Mouse (Mus musculus): ENCODE measurements around the gene Clip4. TPM values are rescaled to one million over a fixed set of nuclear protein-coding genes. Genes with fewer than 3 reads are reported as not detected.

Gene Clip4
- total and polyA plus RNA-seq, 2 experiments from 2014 or later, result 15.8 to 16.9 TPM

DNA sequence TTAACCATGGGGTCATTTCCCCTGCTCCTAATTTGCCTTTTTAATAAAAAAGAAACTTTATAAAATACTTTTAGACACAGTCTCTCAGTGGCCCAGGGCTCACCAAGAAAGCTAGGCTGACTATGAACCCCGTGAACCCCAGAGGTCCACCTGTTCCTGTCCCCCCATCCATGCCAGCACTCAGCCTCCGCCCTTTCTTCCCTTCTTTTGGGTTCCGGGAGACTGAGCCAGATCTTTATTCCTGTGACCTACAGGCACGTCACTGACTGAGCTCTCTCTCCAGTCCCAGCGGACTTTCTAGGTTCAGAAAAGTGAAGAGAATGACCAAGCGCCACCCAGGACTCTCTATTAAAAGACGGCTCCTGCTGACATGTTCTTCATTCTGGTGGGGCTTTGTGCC is 107.2 kb downstream of the Clip4 start:
- Histone ChIP-seq H3K9ac (replicated peaks; ENCODE audit: low read length, poor library complexity, severe bottlenecking) (no peak overlapping the region), H3K27me3 (ENCODE audit: insufficient read depth, low read length) (no peaks in the 10 kb centered on the region), H3K9me3 (ENCODE audit: low read length) (no peaks in the 10 kb centered on the region), H3K4me3 (ENCODE audit: low read depth, low read length) (no peak overlapping the region), H3K27ac (ENCODE audit: low read depth, low read length) (no peak overlapping the region), H3K36me3 (ENCODE audit: insufficient read depth, low read length) (no peaks in the 10 kb centered on the region), H3K4me2 (ENCODE audit: low read depth, low read length, poor library complexity, severe bottlenecking) (no peak overlapping the region), H3K4me1 (ENCODE audit: insufficient read depth, low read length) (no peaks in the 10 kb centered on the region)
- WGBS, result 71% methylated on average over 7 of the region's 7 CpGs
- no peak for DNase-seq (ENCODE audit: low spot score)
- TF ChIP-seq CTCF (IDR thresholded peaks at IDR 0.05), result no peak
- no peak for ATAC-seq (ENCODE audit: low FRiP score)

DNA sequence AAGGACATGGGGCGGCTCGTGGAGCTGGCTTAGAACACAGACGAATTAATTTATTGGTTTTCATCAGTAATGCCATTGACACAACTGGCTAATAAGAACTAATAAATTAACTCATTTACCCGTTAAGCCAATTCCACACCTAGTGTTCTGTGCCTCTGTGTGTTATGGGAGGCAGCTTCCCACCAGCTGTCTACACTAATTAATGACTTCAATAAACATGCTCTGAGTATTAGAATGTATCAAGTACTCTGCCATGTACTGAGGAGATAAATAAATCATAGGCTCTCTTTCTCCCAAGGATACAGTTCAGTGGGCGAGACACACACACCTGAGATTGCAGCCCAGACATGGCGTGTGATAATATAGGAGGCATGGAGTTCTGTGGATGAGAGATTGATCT is 113.1 kb downstream of the Clip4 start:
- TF ChIP-seq CTCF (IDR thresholded peaks at IDR 0.05), result no peak
- Histone ChIP-seq H3K9me3 (ENCODE audit: low read length) (no peaks in the 10 kb centered on the region), H3K4me2 (ENCODE audit: low read depth, low read length, poor library complexity, severe bottlenecking) (no peak overlapping the region), H3K27me3 (ENCODE audit: insufficient read depth, low read length) (no peaks in the 10 kb centered on the region), H3K9ac (replicated peaks; ENCODE audit: low read length, poor library complexity, severe bottlenecking) (no peak overlapping the region), H3K4me1 (ENCODE audit: insufficient read depth, low read length) (no peaks in the 10 kb centered on the region), H3K27ac (ENCODE audit: low read depth, low read length) (no peak overlapping the region), H3K4me3 (ENCODE audit: low read depth, low read length) (no peak overlapping the region), H3K36me3 (ENCODE audit: insufficient read depth, low read length) (no peaks in the 10 kb centered on the region)
- DNase-seq (ENCODE audit: low spot score) (no peak), ATAC-seq (ENCODE audit: low FRiP score) (no peak)
- 88% methylated on average over 6 of the region's 6 CpGs for WGBS

DNA sequence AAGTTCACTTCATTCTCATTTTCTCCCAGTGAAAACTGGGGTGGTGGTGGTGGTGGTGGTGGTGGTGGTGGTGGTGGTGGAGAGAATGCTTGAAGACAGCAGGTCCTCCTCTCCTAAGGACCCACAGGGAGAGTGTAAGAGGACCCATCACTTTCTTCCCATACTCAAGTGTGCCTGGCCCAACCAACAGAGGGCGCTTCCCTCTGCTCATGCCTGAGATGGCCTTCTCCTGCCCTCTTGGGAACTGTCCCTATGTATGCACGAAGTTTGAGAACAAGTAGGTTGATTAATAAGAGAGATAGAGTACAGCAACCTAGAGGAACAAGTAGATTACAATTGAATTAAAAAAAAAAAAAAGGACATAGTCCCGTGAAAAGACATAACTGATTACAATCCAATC is 140.8 kb downstream of the Clip4 start:
- DNase-seq (ENCODE audit: low spot score) (no peak), ATAC-seq (ENCODE audit: low FRiP score) (no peak)
- TF ChIP-seq CTCF (IDR thresholded peaks at IDR 0.05), result peak; percentile 59
- WGBS, result 32% methylated on average over 3 of the region's 3 CpGs
- Histone ChIP-seq H3K9ac (replicated peaks; ENCODE audit: low read length, poor library complexity, severe bottlenecking) (no peak overlapping the region), H3K4me3 (ENCODE audit: low read depth, low read length) (no peak overlapping the region), H3K27ac (ENCODE audit: low read depth, low read length) (no peak overlapping the region), H3K36me3 (ENCODE audit: insufficient read depth, low read length) (no peaks in the 10 kb centered on the region), H3K9me3 (ENCODE audit: low read length) (no peaks in the 10 kb centered on the region), H3K27me3 (ENCODE audit: insufficient read depth, low read length) (no peaks in the 10 kb centered on the region), H3K4me1 (ENCODE audit: insufficient read depth, low read length) (no peaks in the 10 kb centered on the region), H3K4me2 (ENCODE audit: low read depth, low read length, poor library complexity, severe bottlenecking) (no peak overlapping the region)

DNA sequence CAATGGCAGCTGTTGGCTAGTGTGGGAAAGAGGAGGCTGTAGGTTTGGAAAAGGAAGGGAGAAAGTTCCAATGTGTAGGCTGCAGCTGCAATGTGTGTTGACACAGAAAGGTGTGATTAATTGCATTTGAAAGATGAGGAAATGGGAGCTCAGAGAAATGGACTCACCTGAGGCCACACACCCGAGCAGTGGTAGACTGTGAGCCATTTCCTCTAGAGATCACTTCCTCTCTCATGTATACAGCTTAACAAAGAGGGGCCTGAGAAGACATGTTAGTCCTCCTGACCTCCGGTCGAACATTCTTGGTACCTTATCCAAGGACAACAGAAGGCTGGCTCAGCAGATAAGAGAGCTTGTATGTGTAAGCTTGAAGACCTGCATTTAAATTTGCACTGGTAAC is 144.9 kb downstream of the Clip4 start:
- Histone ChIP-seq H3K9ac (replicated peaks; ENCODE audit: low read length, poor library complexity, severe bottlenecking) (no peak overlapping the region), H3K9me3 (ENCODE audit: low read length) (no peaks in the 10 kb centered on the region), H3K4me2 (ENCODE audit: low read depth, low read length, poor library complexity, severe bottlenecking) (no peak overlapping the region), H3K36me3 (ENCODE audit: insufficient read depth, low read length) (no peaks in the 10 kb centered on the region; the same call in 1 of the 2 replicates), H3K27ac (ENCODE audit: low read depth, low read length) (no peak overlapping the region), H3K4me3 (ENCODE audit: low read depth, low read length) (no peak overlapping the region), H3K27me3 (ENCODE audit: insufficient read depth, low read length) (no peaks in the 10 kb centered on the region), H3K4me1 (ENCODE audit: insufficient read depth, low read length) (no peaks in the 10 kb centered on the region)
- DNase-seq (ENCODE audit: low spot score) (no peak), ATAC-seq (ENCODE audit: low FRiP score) (no peak)
- WGBS, result 86% methylated on average over 3 of the region's 3 CpGs
- no peak for TF ChIP-seq CTCF (IDR thresholded peaks at IDR 0.05)

Other genes with a start within 250 kb of the Clip4 start
- gene Ndc80, start 241.6 kb upstream of the Clip4 start, total RNA-seq (2014; rRNA removed), result 0.44 and 0.80 TPM in 2 replicates
- 2.8 and 3.3 TPM in 2 replicates for gene Ndc80, start 241.6 kb upstream of the Clip4 start, polyA plus RNA-seq (2015; fragmentation: Nextera tagmentation; extraction: Ambion mirVana)
- gene Spdya, start 216.4 kb upstream of the Clip4 start, total RNA-seq (2014; rRNA removed), result 0.71 and 0.85 TPM in 2 replicates
- gene Spdya, start 216.4 kb upstream of the Clip4 start, polyA plus RNA-seq (2015; fragmentation: Nextera tagmentation; extraction: Ambion mirVana), result 2.5 and 2.7 TPM in 2 replicates
- 50.9 and 87.3 TPM in 2 replicates for gene Wdr43, start 152.6 kb upstream of the Clip4 start, total RNA-seq (2014; rRNA removed)
- gene Wdr43, start 152.6 kb upstream of the Clip4 start, polyA plus RNA-seq (2015; fragmentation: Nextera tagmentation; extraction: Ambion mirVana), result 34.3 and 36.5 TPM in 2 replicates
- 4.5 and 5.0 TPM in 2 replicates for gene Togaram2, start 95.2 kb upstream of the Clip4 start, total RNA-seq (2014; rRNA removed)
- gene Togaram2, start 95.2 kb upstream of the Clip4 start, polyA plus RNA-seq (2015; fragmentation: Nextera tagmentation; extraction: Ambion mirVana), result 1.2 and 1.7 TPM in 2 replicates
- gene Pcare, start 15.6 kb upstream of the Clip4 start, total RNA-seq (2014; rRNA removed), result 0.11 TPM in 1 of 2 replicates, not detected in the other
- gene Pcare, start 15.6 kb upstream of the Clip4 start, polyA plus RNA-seq (2015; fragmentation: Nextera tagmentation; extraction: Ambion mirVana), result not detected in 2 replicates

Data from midbrain, postnatal 0 days (tissue).